Mouse (Mus musculus) cerebellum, postnatal 4 days (tissue): ENCODE measurements around the gene Zbed4.
A peak's percentile ranks its signal among the peaks of the same experiment; 100 is the strongest.
"Not testable (repeated sequence)": the region's sequence is repeated elsewhere in the genome, so short reads cannot be mapped to it uniquely, and the experiment has no call there.

Experiments used
- DNase-seq, 2 experiments: peaks; one replicate each; pipeline ENCODE4 v3.0.0; 2022; ENCODE audit warnings: low spot score in 2 of 2, mixed read lengths in 1 of 2

Zbed4 gene

GRCm38 (mm10) chr15:88751564-88752402 lies at the start of gene Zbed4:
Zbed4 (plus strand) TSS chr15:88751660.
- peak in 1 of 2 experiments; percentile 26 for DNase-seq

- no peak for DNase-seq
These were observed 49.0 kb upstream of the Zbed4 start for GRCm38 (mm10) chr15:88702501-88702900.

GRCm38 (mm10) chr15:88704284-88704683 lies 47.2 kb upstream of the Zbed4 start:
- no peak for DNase-seq

- no peak for DNase-seq
These were observed 45.1 kb upstream of the Zbed4 start for GRCm38 (mm10) chr15:88706320-88706719.

GRCm38 (mm10) chr15:88706987-88707386 lies 44.5 kb upstream of the Zbed4 start:
- not testable (repeated sequence) for DNase-seq

GRCm38 (mm10) chr15:88708204-88708603 lies 43.3 kb upstream of the Zbed4 start:
- no peak for DNase-seq

- no peak for DNase-seq
These were observed 42.6 kb upstream of the Zbed4 start for GRCm38 (mm10) chr15:88708657-88709511.

GRCm38 (mm10) chr15:88709878-88710277 lies 41.6 kb upstream of the Zbed4 start:
- DNase-seq = no peak

- no peak for DNase-seq
These were observed 39.0 kb upstream of the Zbed4 start for GRCm38 (mm10) chr15:88712501-88712900.

- no peak for DNase-seq
These were observed 37.4 kb upstream of the Zbed4 start for GRCm38 (mm10) chr15:88714021-88714589.

GRCm38 (mm10) chr15:88716350-88716749 lies 35.1 kb upstream of the Zbed4 start:
- DNase-seq = no peak

- DNase-seq = no peak
These were observed 34.2 kb upstream of the Zbed4 start for GRCm38 (mm10) chr15:88717239-88717638.

- DNase-seq = no peak
These were observed 28.3 kb upstream of the Zbed4 start for GRCm38 (mm10) chr15:88723205-88723604.

GRCm38 (mm10) chr15:88724311-88724710 lies 27.1 kb upstream of the Zbed4 start:
- no peak for DNase-seq

- DNase-seq = no peak
These were observed 26.4 kb upstream of the Zbed4 start for GRCm38 (mm10) chr15:88725036-88725435.

GRCm38 (mm10) chr15:88727204-88727603 lies 24.3 kb upstream of the Zbed4 start:
- no peak for DNase-seq

GRCm38 (mm10) chr15:88730717-88731116 lies 20.7 kb upstream of the Zbed4 start:
- DNase-seq = no peak

- DNase-seq = no peak
These were observed 18.9 kb upstream of the Zbed4 start for GRCm38 (mm10) chr15:88732405-88733020.

- DNase-seq = peak; percentile 27 to 47
These were observed 18.3 kb upstream of the Zbed4 start for GRCm38 (mm10) chr15:88733041-88733751.

- peak; percentile 60 to 82 for DNase-seq
These were observed 17.5 kb upstream of the Zbed4 start, which contains the start of gene Brd1 for GRCm38 (mm10) chr15:88733834-88734571. Brd1 (minus strand) TSS chr15:88734233.
